Mouse (Mus musculus) CH12.LX (cell line): ENCODE measurements at regions not wholly inside any gene's neighbourhood (a gene's known extent, or its start where the extent isn't known, plus 50 kb on each side); places are given as distances from the start of the nearest gene placed in this dataset.

Source experiments
- DNase-seq: peaks from one replicate; pipeline ENCODE4 v3.0.0-alpha.2; 2013; ENCODE audit errors: extremely low read depth
- H3K27ac ChIP-seq: 2 replicates; pipeline ENCODE4 v1.5.1; 2012; ENCODE audit warnings: low read depth, mild to moderate bottlenecking, control low read depth, moderate library complexity; ENCODE audit not compliant: insufficient read depth
- H3K27me3 ChIP-seq: replicated peaks from 2 replicates; pipeline ENCODE3; 2012; ENCODE audit warnings: inconsistent platforms
- H3K36me3 ChIP-seq, 2 experiments: replicated peaks in 1 of 2; 2 replicates each; pipeline versions ENCODE3 to v1.6.1; 2012; ENCODE audit warnings: inconsistent platforms in 1 of 2, low read length in 1 of 2, mild to moderate bottlenecking in 1 of 2, mixed read lengths in 1 of 2, moderate library complexity in 1 of 2; ENCODE audit not compliant: control insufficient read depth in 1 of 2, insufficient read depth in 1 of 2
- H3K4me1 ChIP-seq, 2 experiments: 2 replicates each; pipeline ENCODE4 v1.6.1; 2012; ENCODE audit warnings: inconsistent platforms in 1 of 2, moderate library complexity in 1 of 2; ENCODE audit not compliant: insufficient read depth in 2 of 2, control insufficient read depth in 1 of 2
- H3K4me2 ChIP-seq: 2 replicates; pipeline ENCODE4 v1.6.1; 2012; ENCODE audit warnings: low read depth, mild to moderate bottlenecking, control low read depth; ENCODE audit not compliant: poor library complexity, insufficient read depth, severe bottlenecking
- H3K4me3 ChIP-seq, 3 experiments: fragments of 150-350 bp in 1 of 3; sonication (generic) in 1 of 3; replicated peaks in 1 of 3; 2 replicates each; pipeline versions ENCODE3 to v1.5.1; 2011 to 2012; ENCODE audit warnings: low read depth in 2 of 3, low read length in 2 of 3, mild to moderate bottlenecking in 2 of 3, moderate library complexity in 2 of 3, control low read depth in 1 of 3, improper control_type of control experiment in 1 of 3, inconsistent platforms in 1 of 3, mixed read lengths in 1 of 3; ENCODE audit not compliant: poor library complexity in 1 of 3
- H3K79me2 ChIP-seq: replicated peaks from 2 replicates; pipeline ENCODE4 v1.6.1; 2012; ENCODE audit warnings: mild to moderate bottlenecking, moderate library complexity; ENCODE audit not compliant: control insufficient read depth, poor library complexity, insufficient read depth, severe bottlenecking; ENCODE audit errors: extremely low read depth
- H3K9ac ChIP-seq: 2 replicates; pipeline ENCODE4 v1.6.1; 2012; ENCODE audit warnings: low read depth, mild to moderate bottlenecking, control low read depth, moderate library complexity; ENCODE audit not compliant: insufficient read depth
- H3K9me3 ChIP-seq: replicated peaks from 2 replicates; pipeline ENCODE3; 2012; ENCODE audit warnings: low read length, inconsistent platforms, mixed read lengths
- CHD1 ChIP-seq: IDR thresholded peaks from 2 replicates; pipeline ENCODE4 v1.6.1; 2012; ENCODE audit warnings: low read depth, low read length, improper control_type of control experiment, inconsistent platforms
- E2F4 ChIP-seq: IDR thresholded peaks from 2 replicates; pipeline ENCODE4 v1.6.1; 2011; ENCODE audit warnings: low read depth, low read length, improper control_type of control experiment; ENCODE audit not compliant: insufficient replicate concordance
- ETS1 ChIP-seq: conservative IDR thresholded peaks from 2 replicates; pipeline ENCODE4 v1.6.1; 2012; ENCODE audit warnings: low read depth, mild to moderate bottlenecking, inconsistent platforms, low read length, improper control_type of control experiment, moderate library complexity
- GABPA ChIP-seq: IDR thresholded peaks from 2 replicates; pipeline ENCODE4 v1.6.1; 2012; ENCODE audit warnings: low read depth, low read length, improper control_type of control experiment, inconsistent platforms; ENCODE audit not compliant: insufficient replicate concordance
- JUN ChIP-seq: IDR thresholded peaks from 2 replicates; pipeline ENCODE4 v1.6.1; 2011; ENCODE audit warnings: low read depth, mild to moderate bottlenecking, low read length, improper control_type of control experiment, moderate library complexity; ENCODE audit not compliant: insufficient read depth
- JUND ChIP-seq: conservative IDR thresholded peaks from 2 replicates; pipeline ENCODE4 v1.6.1; 2011; ENCODE audit warnings: low read depth, low read length, improper control_type of control experiment
- MAX ChIP-seq: IDR thresholded peaks from 2 replicates; pipeline ENCODE4 v1.6.1; 2011; ENCODE audit warnings: low read length, improper control_type of control experiment
- MEF2A ChIP-seq: IDR thresholded peaks from 2 replicates; pipeline ENCODE4 v1.6.1; 2014; ENCODE audit warnings: low read depth, mild to moderate bottlenecking, inconsistent platforms, low read length, improper control_type of control experiment, borderline replicate concordance
- MXI1 ChIP-seq: IDR thresholded peaks from 2 replicates; pipeline ENCODE4 v1.6.1; 2011; ENCODE audit warnings: mild to moderate bottlenecking, low read depth, low read length, improper control_type of control experiment
- MYC ChIP-seq: IDR thresholded peaks from 2 replicates; pipeline ENCODE4 v1.6.1; 2011; ENCODE audit warnings: low read depth, mild to moderate bottlenecking, improper control_type of control experiment, low read length
- NELFE ChIP-seq: IDR thresholded peaks from 2 replicates; pipeline ENCODE4 v1.6.1; 2011; ENCODE audit warnings: low read depth, low read length, improper control_type of control experiment
- RAD21 ChIP-seq: IDR thresholded peaks from 2 replicates; pipeline ENCODE4 v1.6.1; 2011; ENCODE audit warnings: low read depth, mild to moderate bottlenecking, low read length, improper control_type of control experiment, moderate library complexity
- SMC3 ChIP-seq: IDR thresholded peaks from 2 replicates; pipeline ENCODE4 v1.6.1; 2011; ENCODE audit warnings: low read depth, low read length, improper control_type of control experiment
- TBP ChIP-seq: conservative IDR thresholded peaks from 2 replicates; pipeline ENCODE4 v1.6.1; 2011; ENCODE audit warnings: low read depth, low read length, improper control_type of control experiment
- ZKSCAN1 ChIP-seq: IDR thresholded peaks from 2 replicates; pipeline ENCODE4 v1.6.1; 2012; ENCODE audit warnings: low read depth, inconsistent platforms, low read length, improper control_type of control experiment, borderline replicate concordance
- ZNF384 ChIP-seq: IDR thresholded peaks from 2 replicates; pipeline ENCODE4 v1.6.1; 2012; ENCODE audit warnings: low read depth, low read length, improper control_type of control experiment, inconsistent platforms
- dilution Hi-C: fragments of 300-500 bp; cut with MboI; formaldehyde crosslinking; loops from 2 replicates; pipeline ENCODE4 v1.14.3; 2020; ENCODE audit warnings: low sequenced_read_pairs; ENCODE audit not compliant: extremely low pct_unique_long_range_greater_than_20kb, extremely low pct_ligation_motif_present
- in situ Hi-C: fragments of 300-500 bp; cut with MboI; formaldehyde crosslinking; loops from 3 replicates; pipeline ENCODE4 v1.14.3; 2019; ENCODE audit warnings: low sequenced_read_pairs, low pct_ligation_motif_present, low pct_unique_long_range_greater_than_20kb, mixed read lengths

DNA sequence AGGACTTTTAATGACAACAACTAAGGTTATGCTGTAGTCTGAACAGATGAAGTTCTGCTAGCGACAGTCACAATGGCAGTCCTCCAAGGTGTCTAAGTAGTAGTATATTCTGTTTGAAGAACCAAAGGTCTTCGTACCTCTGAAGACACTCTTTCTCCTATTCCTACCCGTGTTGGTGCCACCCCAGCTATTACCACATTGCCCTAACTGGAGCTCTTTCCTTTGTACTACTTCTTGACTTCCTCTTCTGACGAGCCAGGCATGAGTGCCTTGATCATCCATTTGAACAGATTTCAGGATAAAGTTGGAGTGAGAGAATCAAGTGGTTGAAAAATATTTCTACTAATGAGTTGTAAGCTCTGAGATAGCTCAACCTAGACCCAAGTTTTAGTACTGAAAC, 72.4 kb upstream of the Pam start:
- in situ Hi-C loops (no loop called here), dilution Hi-C loops (no loop called here)
- no peak overlapping the region for H3K27ac ChIP-seq
- H3K79me2 ChIP-seq: no peaks in the 10 kb centered on the region
- no peaks in the 10 kb centered on the region for H3K36me3 ChIP-seq
- H3K4me1 ChIP-seq: no peaks in the 10 kb centered on the region
- H3K27me3 ChIP-seq: no peaks in the 10 kb centered on the region
- H3K9ac ChIP-seq: no peak overlapping the region
- no peak for DNase-seq
- TF ChIP-seq MXI1 (no peak), JUND (no peak), MEF2A (no peak), MAX (no peak), ETS1 (no peak), RAD21 (no peak), TBP (no peak), CHD1 (no peak), MYC (no peak), E2F4 (no peak), SMC3 (no peak), ZNF384 (no peak), NELFE (no peak), GABPA (no peak)
- peaks cover 38% of the 10 kb centered on the region for H3K9me3 ChIP-seq
- H3K4me3 ChIP-seq: no peak overlapping the region
- H3K4me2 ChIP-seq: no peak overlapping the region

DNA sequence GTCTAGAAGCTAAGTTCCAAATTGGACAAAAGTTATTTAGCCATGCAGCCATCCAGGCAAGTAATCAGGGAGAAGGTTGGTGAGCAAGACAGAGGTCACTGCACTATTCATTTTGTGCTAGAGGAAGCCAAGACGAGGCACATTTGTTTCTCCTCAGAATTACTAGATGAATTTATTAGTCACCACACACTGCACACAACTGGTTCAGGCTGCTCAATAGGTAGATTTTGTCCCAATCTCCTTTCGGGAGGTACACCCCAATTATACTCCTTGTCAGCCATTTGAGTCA, 67.1 kb upstream of the Pam start:
- H3K79me2 ChIP-seq: no peaks in the 10 kb centered on the region
- no peak overlapping the region for H3K4me2 ChIP-seq
- H3K27ac ChIP-seq: no peak overlapping the region
- no peak overlapping the region for H3K9ac ChIP-seq
- dilution Hi-C loops: no loop called here
- in situ Hi-C loops: no loop called here
- H3K4me3 ChIP-seq: no peak overlapping the region
- peaks cover 39% of the 10 kb centered on the region for H3K9me3 ChIP-seq
- no peaks in the 10 kb centered on the region for H3K27me3 ChIP-seq
- no peak for DNase-seq
- H3K4me1 ChIP-seq: no peaks in the 10 kb centered on the region
- no peaks in the 10 kb centered on the region for H3K36me3 ChIP-seq
- TF ChIP-seq ZKSCAN1 (no peak), JUN (no peak)
- TF ChIP-seq, all 38 proteins: peak for 0
